Mouse (Mus musculus) midbrain, postnatal 0 days (tissue): ENCODE measurements around the gene Cav2. TPM values are rescaled to one million over a fixed set of nuclear protein-coding genes. Genes with fewer than 3 reads are reported as not detected.

Experiments used
- ATAC-seq: fragments of 200-750 bp; cut with Nextera tagmentation; 2 replicates; pipeline ENCODE4 v1.8.0; 2017; ENCODE audit warnings: moderate number of reproducible peaks, mild to moderate bottlenecking, moderate TSS enrichment, moderate library complexity; ENCODE audit not compliant: low FRiP score
- DNase-seq: peaks from one replicate; pipeline ENCODE4 v3.0.0-alpha.2; 2015; ENCODE audit warnings: low spot score
- H3K27ac ChIP-seq: fragments of 300-500 bp; sonication (generic); 2 replicates; pipeline ENCODE4 v1.5.1; 2014; ENCODE audit warnings: low read depth, mild to moderate bottlenecking, low read length, mixed read lengths
- H3K27me3 ChIP-seq: fragments of 300-500 bp; sonication (generic); 2 replicates; pipeline ENCODE4 v1.6.1; 2014; ENCODE audit warnings: low read length, control low read depth, mixed read lengths; ENCODE audit not compliant: insufficient read depth
- H3K36me3 ChIP-seq: fragments of 300-500 bp; sonication (generic); 2 replicates; pipeline ENCODE4 v1.6.1; 2014; ENCODE audit warnings: low read length, control low read depth, mixed read lengths; ENCODE audit not compliant: insufficient read depth
- H3K4me1 ChIP-seq: fragments of 300-500 bp; sonication (generic); 2 replicates; pipeline ENCODE4 v1.6.1; 2014; ENCODE audit warnings: mild to moderate bottlenecking, control low read depth, antibody characterized with exemption, low read length, mixed read lengths; ENCODE audit not compliant: insufficient read depth
- H3K4me2 ChIP-seq: fragments of 300-500 bp; sonication (generic); 2 replicates; pipeline ENCODE4 v1.6.1; 2014; ENCODE audit warnings: low read depth, mild to moderate bottlenecking, low read length, mixed read lengths; ENCODE audit not compliant: poor library complexity, severe bottlenecking
- H3K4me3 ChIP-seq: fragments of 300-500 bp; sonication (generic); 2 replicates; pipeline ENCODE4 v1.5.1; 2014; ENCODE audit warnings: low read depth, mild to moderate bottlenecking, low read length, moderate library complexity
- H3K9ac ChIP-seq: fragments of 300-500 bp; sonication (generic); replicated peaks from 2 replicates; pipeline ENCODE4 v1.6.1; 2014; ENCODE audit warnings: mild to moderate bottlenecking, low read length, moderate library complexity, mixed read lengths; ENCODE audit not compliant: poor library complexity, severe bottlenecking
- H3K9me3 ChIP-seq: fragments of 300-500 bp; sonication (generic); 2 replicates; pipeline ENCODE4 v1.6.1; 2016; ENCODE audit warnings: low read length, control low read depth
- CTCF ChIP-seq: IDR thresholded peaks from 2 replicates; pipeline ENCODE4 v1.5.1; 2016; ENCODE audit warnings: antibody characterized with exemption, mild to moderate bottlenecking
- WGBS: fragments of 180-500 bp; shearing (Covaris S2); extraction: QIAGEN DNeasy Blood & Tissue Kit; methylation state at CpG from one replicate; pipeline ENCODE4 v1.1.7; 2014; 5-methylcytosine and 5-hydroxymethylcytosine counted together
- polyA plus RNA-seq: library from polyadenylated mRNA; unstranded; fragments of >200 nt; fragmentation: Nextera tagmentation; extraction: Ambion mirVana; gene quantifications from 2 replicates; pipeline ENCODE4 v1.2.1, GENCODE M21; 2015
- total RNA-seq: library from RNA; depleted of rRNA; stranded (reverse); fragments of >200 nt; gene quantifications from 2 replicates; pipeline ENCODE4 v1.2.3, GENCODE M21; 2014

The Cav2 gene
- total and polyA plus RNA-seq, 2 experiments from 2014 or later = 17.0 to 18.6 TPM

DNA sequence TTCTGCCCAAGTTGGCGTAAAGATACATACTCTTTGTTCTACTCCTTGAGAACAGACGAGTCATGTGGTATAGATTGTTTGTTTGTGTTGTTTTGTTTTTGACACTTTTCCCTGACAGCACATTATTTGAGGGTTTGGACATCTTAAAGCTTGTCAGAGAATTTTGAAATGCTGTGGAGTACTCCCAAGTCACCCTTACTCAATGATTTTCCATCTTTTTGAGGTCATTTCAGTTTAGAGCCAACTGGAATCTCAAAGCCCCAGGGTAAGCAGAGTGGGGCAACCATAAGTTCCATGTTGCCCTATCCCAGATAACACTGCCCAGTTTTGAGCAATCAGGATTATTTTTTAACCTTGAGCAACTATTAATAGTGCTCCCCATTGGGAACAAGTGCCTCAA, 33.3 kb downstream of the Cav2 start:
- Histone ChIP-seq H3K4me3 (no peak overlapping the region), H3K36me3 (no peaks in the 10 kb centered on the region), H3K27ac (no peak overlapping the region), H3K4me1 (no peaks in the 10 kb centered on the region), H3K9me3 (no peaks in the 10 kb centered on the region), H3K27me3 (no peaks in the 10 kb centered on the region), H3K9ac (no peak overlapping the region), H3K4me2 (no peak overlapping the region)
- WGBS = 86% methylated on average over 2 of the region's 2 CpGs
- no peak for ATAC-seq
- DNase-seq = no peak
- no peak for TF ChIP-seq CTCF

GRCm38 (mm10) chr6:17314659-17315616, 34.0 kb downstream of the Cav2 start:
- no peaks in the 10 kb centered on the region for H3K27me3 ChIP-seq
- TF ChIP-seq CTCF = no peak
- H3K27ac ChIP-seq = no peak overlapping the region
- 91% methylated on average over 5 of the region's 5 CpGs for WGBS
- no peak overlapping the region for H3K4me3 ChIP-seq
- H3K9me3 ChIP-seq = no peaks in the 10 kb centered on the region
- H3K4me2 ChIP-seq = no peak overlapping the region
- H3K9ac ChIP-seq = no peak overlapping the region
- ATAC-seq (no peak), DNase-seq (no peak)
- H3K4me1 ChIP-seq = no peaks in the 10 kb centered on the region
- no peaks in the 10 kb centered on the region for H3K36me3 ChIP-seq

DNA sequence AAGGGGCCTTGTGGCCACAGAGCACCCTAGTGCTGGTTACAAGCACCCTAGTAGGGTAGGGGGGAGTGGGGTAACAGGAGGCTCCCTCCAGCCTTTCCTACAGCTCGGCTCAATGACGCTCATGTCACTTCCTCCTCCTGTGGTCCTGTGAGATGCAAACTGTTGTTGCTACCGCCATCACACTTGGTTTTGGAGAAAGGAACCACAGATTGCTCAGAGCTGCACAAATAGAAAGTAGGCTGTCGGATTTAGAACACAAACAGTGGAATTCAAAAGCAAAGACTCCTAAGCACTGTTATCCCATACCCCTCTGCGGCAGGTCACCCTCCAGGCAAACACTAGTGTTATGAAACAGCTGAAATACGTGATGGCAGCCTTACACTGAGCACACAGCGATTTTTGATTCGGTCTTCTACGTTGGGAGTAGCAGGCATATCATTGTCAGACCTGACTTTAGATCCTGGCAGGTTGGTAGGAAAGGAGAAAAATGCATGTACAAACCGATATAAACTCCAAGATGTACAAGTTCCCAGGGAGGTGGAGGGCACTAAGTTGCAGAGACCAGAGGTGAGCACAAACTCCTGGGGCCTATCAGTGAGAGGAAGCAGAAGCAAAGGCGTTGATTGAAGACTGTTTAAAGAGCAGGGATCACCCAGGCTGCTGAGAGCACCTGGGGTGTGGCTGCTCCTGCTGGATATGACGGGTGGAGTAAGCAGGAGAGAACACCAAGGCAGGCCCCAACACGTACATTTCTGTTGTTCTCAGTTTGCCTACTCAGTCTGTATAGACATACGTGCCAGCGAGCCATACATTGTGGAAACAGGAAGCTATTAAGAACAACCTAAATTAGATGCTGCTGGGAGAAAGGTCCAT, 35.5 kb downstream of the Cav2 start:
- no peaks in the 10 kb centered on the region for H3K4me1 ChIP-seq
- H3K9me3 ChIP-seq = no peaks in the 10 kb centered on the region
- 80% methylated on average over 15 of the region's 15 CpGs for WGBS
- H3K4me2 ChIP-seq = no peak overlapping the region
- H3K4me3 ChIP-seq = no peak overlapping the region
- DNase-seq = no peak
- no peak for TF ChIP-seq CTCF
- H3K27ac ChIP-seq = no peak overlapping the region
- ATAC-seq = no peak
- no peaks in the 10 kb centered on the region for H3K36me3 ChIP-seq
- H3K9ac ChIP-seq = no peak overlapping the region
- no peaks in the 10 kb centered on the region for H3K27me3 ChIP-seq

GRCm38 (mm10) chr6:17317167-17317524, 36.2 kb downstream of the Cav2 start:
- Histone ChIP-seq H3K9me3 (no peaks in the 10 kb centered on the region), H3K9ac (no peak overlapping the region), H3K27ac (no peak overlapping the region), H3K4me3 (no peak overlapping the region), H3K27me3 (no peaks in the 10 kb centered on the region), H3K36me3 (no peaks in the 10 kb centered on the region), H3K4me1 (no peaks in the 10 kb centered on the region), H3K4me2 (no peak overlapping the region)
- TF ChIP-seq CTCF = no peak
- 30% methylated on average over 1 of the region's 1 CpGs for WGBS
- no peak for ATAC-seq
- no peak for DNase-seq

DNA sequence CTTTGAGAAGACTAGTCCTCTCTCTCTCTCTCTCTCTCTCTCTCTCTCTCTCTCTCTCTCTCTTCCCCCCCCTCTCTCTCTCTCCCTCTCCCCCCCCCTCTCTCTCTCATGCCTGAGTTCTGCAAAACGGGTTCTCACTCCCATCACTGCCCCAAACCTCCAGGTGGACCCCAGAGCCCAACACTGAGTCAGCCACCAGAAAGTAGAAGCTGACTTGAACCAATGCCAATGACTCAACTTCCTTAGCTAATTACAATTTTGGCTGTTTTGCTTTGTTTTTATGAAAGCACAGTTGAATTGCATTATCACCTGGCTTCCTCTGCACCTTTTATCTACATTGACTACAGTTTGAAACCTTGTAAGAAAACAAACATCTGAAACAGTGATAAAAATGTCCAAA, 37.0 kb downstream of the Cav2 start:
- Histone ChIP-seq H3K27me3 (no peaks in the 10 kb centered on the region), H3K9me3 (no peaks in the 10 kb centered on the region), H3K27ac (no peak overlapping the region), H3K9ac (no peak overlapping the region), H3K4me2 (no peak overlapping the region), H3K4me1 (no peaks in the 10 kb centered on the region), H3K4me3 (no peak overlapping the region), H3K36me3 (no peaks in the 10 kb centered on the region)
- WGBS = 71% methylated on average over 1 of the region's 1 CpGs
- DNase-seq (no peak), ATAC-seq (no peak)
- TF ChIP-seq CTCF = no peak

DNA sequence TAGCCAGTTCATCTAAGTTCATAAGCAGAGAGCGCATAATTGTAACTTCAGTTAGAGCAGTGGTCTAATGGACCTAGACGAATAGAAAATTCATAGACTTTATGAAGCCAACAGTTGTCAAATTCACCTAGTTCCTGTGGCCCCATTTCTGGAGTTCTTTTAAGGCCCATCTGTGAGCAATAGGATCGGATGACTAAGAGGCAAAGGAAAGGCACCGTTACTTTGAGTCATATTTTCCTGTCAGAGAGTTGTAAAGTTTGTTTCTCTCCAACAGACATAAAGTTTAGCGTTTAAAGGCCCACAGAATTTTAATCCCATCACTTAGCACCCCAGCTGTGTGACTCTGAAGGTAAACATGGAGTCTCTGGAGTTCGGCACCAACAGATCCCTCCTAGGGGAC, 41.0 kb downstream of the Cav2 start:
- 88% methylated on average over 6 of the region's 6 CpGs for WGBS
- no peak overlapping the region for H3K27ac ChIP-seq
- no peak overlapping the region for H3K9ac ChIP-seq
- no peaks in the 10 kb centered on the region for H3K9me3 ChIP-seq
- DNase-seq (no peak), ATAC-seq (no peak)
- H3K27me3 ChIP-seq = no peaks in the 10 kb centered on the region
- H3K4me3 ChIP-seq = no peak overlapping the region
- TF ChIP-seq CTCF = no peak
- no peak overlapping the region for H3K4me2 ChIP-seq
- no peaks in the 10 kb centered on the region for H3K36me3 ChIP-seq
- H3K4me1 ChIP-seq = no peaks in the 10 kb centered on the region
